28 mouse cellular contexts compared by ENCODE assay signal in the genomic region with DNA sequence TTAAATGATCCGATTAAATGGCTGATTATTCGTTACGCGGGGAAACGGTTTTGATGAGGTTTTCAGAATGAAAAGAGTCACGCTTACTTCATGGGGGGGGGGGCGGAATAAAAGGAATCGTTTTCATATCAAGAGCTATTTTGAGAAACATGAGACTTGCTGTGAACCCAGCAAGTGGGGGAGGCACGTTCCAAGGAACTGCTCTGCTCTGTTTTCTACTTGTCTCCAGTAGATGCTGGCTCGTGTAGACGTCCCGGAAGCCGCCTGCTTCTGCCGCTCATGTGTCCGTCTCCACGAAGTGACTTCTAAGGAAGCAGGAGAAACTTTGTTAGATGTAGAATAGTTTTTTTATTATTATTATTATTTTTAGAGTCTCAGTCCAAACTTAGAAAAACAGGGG. TPM values are rescaled to one million over a fixed set of nuclear protein-coding genes. Genes with fewer than 3 reads are reported as not detected.
DNase-seq lines count a peak whose midpoint lies in the region; ATAC-seq lines count a peak whose summit lies in the region.
"Had no signal": no experiment of that assay in that cellular context is flagged by ENCODE, and none has a peak within 500 bp of the region (broad histone marks: within the 10 kb centered on the region; RNA-seq: fewer than 3 reads in every experiment).

No protein-coding gene starts in this region.

- H3K4me1 ChIP-seq in embryonic facial prominence, embryonic 14.5 days (ENCODE audit: control insufficient read depth, insufficient read depth, low read length), result no peaks in the 10 kb centered on the region
- H3K4me1 ChIP-seq in embryonic facial prominence, embryonic 10.5 days, result no peaks in the 10 kb centered on the region
- H3K4me1 ChIP-seq: hindbrain, embryonic 12.5 days; limb, embryonic 10.5 days; liver, embryonic 12.5 days had no signal

- no peaks in the 10 kb centered on the region for H3K9me3 ChIP-seq in embryonic facial prominence, embryonic 14.5 days (ENCODE audit: control insufficient read depth, low read length)
- H3K9me3 ChIP-seq in embryonic facial prominence, embryonic 10.5 days, result no peaks in the 10 kb centered on the region
- H3K9me3 ChIP-seq: hindbrain, embryonic 12.5 days; limb, embryonic 10.5 days; liver, embryonic 12.5 days had no signal

- no peak overlapping the region for H3K4me2 ChIP-seq in embryonic facial prominence, embryonic 14.5 days (ENCODE audit: low read depth, low read length)
- H3K4me2 ChIP-seq: hindbrain, embryonic 12.5 days; liver, embryonic 12.5 days had no signal

- 77% methylated on average over 16 of the region's 16 CpGs for WGBS in embryonic facial prominence, embryonic 14.5 days
- 90% methylated on average over 16 of the region's 16 CpGs for WGBS in embryonic facial prominence, embryonic 10.5 days

- no peaks in the 10 kb centered on the region for H3K36me3 ChIP-seq in embryonic facial prominence, embryonic 14.5 days (ENCODE audit: control insufficient read depth, insufficient read depth, low read length)
- no peaks in the 10 kb centered on the region for H3K36me3 ChIP-seq in embryonic facial prominence, embryonic 10.5 days (replicated peaks)
- H3K36me3 ChIP-seq: G1E; hindbrain, embryonic 12.5 days; limb, embryonic 10.5 days; liver, embryonic 12.5 days had no signal

- H3K4me3 ChIP-seq in embryonic facial prominence, embryonic 14.5 days (ENCODE audit: low read depth, low read length), result no peak overlapping the region
- H3K4me3 ChIP-seq in embryonic facial prominence, embryonic 10.5 days, result no peak overlapping the region
- H3K4me3 ChIP-seq: hindbrain, embryonic 12.5 days; limb, embryonic 10.5 days; liver, embryonic 12.5 days had no signal

- ATAC-seq in embryonic facial prominence, embryonic 14.5 days (ENCODE audit: low read depth), result no peak
- peak; percentile 69; the same call in 1 of the 2 replicates for ATAC-seq in frontal cortex, adult (ENCODE audit: low TSS enrichment)
- ATAC-seq: inflammation-experienced regulatory T-cells, adult 6 months; liver, embryonic 12.5 days; midbrain, embryonic 16.5 days had no signal

- H3K9ac ChIP-seq in embryonic facial prominence, embryonic 14.5 days (ENCODE audit: low read depth, low read length), result no peak overlapping the region
- H3K9ac ChIP-seq: hindbrain, embryonic 12.5 days; liver, embryonic 12.5 days had no signal

- H3K27me3 ChIP-seq in embryonic facial prominence, embryonic 14.5 days (replicated peaks; ENCODE audit: control insufficient read depth, insufficient read depth, low read length), result no peaks in the 10 kb centered on the region
- H3K27me3 ChIP-seq in embryonic facial prominence, embryonic 10.5 days (replicated peaks; ENCODE audit: low read depth, poor library complexity, severe bottlenecking), result no peaks in the 10 kb centered on the region
- H3K27me3 ChIP-seq: hindbrain, embryonic 12.5 days; liver, embryonic 12.5 days had no signal

- intact Hi-C loops in left cerebral cortex, postnatal 10 days (cut with DNase I), result no loop called here
- intact Hi-C loops in left cerebral cortex, postnatal 4 days (cut with DNase I), result no loop called here

- H3K27ac ChIP-seq in embryonic facial prominence, embryonic 14.5 days (replicated peaks; ENCODE audit: low read depth, low read length), result no peak overlapping the region
- H3K27ac ChIP-seq in embryonic facial prominence, embryonic 10.5 days (replicated peaks), result no peak overlapping the region
- H3K27ac ChIP-seq: hindbrain, embryonic 12.5 days; limb, embryonic 10.5 days; liver, embryonic 12.5 days; stomach, postnatal 0 days had no signal

- peak; percentile 33 for DNase-seq in embryonic facial prominence, embryonic 14.5 days (ENCODE audit: low spot score)
- DNase-seq in embryonic facial prominence, embryonic 10.5 days (ENCODE audit: low spot score), result no peak
- DNase-seq in left cerebral cortex, postnatal 10 days (ENCODE audit: extremely low spot score in 1 of 2, low spot score in 2 of 2), result peak; percentile 11 to 26
- no peak for DNase-seq in left cerebral cortex, postnatal 4 days
- DNase-seq in R1 (ENCODE audit: low read depth, low spot score) (peak; percentile 11), liver (no peak)
- DNase-seq in urinary bladder, adult 18-20 months (ENCODE audit: low spot score in 2 of 2), result no peak
- DNase-seq: adrenal gland, postnatal 25 days; cerebellum, adult 18-20 months; embryo, embryonic 11 days; gastrocnemius, postnatal 36 days; kidney, adult 2 months; kidney, postnatal 10 days; lung, adult 2 months; lung, postnatal 36 days; thymus, postnatal 14 days had no signal

RNA-seq across cellular contexts. Expression of gene Ifng, which starts 40.9 kb away (rescaled TPM):
- polyA plus RNA-seq in embryonic facial prominence, embryonic 14.5 days (2014; fragmentation: Nextera tagmentation; extraction: Ambion mirVana), result not detected in 2 replicates
- not detected in 2 replicates for polyA plus RNA-seq in embryonic facial prominence, embryonic 10.5 days (2016; fragmentation: Nextera tagmentation; extraction: Ambion mirVana)
- not detected for total RNA-seq in left cerebral cortex, postnatal 10 days (2021)
- not detected for total RNA-seq in left cerebral cortex, postnatal 4 days (2021)
- total RNA-seq: adrenal gland, postnatal 25 days; G1E; gastrocnemius, postnatal 36 days; heart, adult 8-10 months; layer of hippocampus, adult 18-20 months had no signal
- polyA plus RNA-seq: forebrain, embryonic 11.5 days; G1E; heart, postnatal 0 days; hindbrain, embryonic 12.5 days; kidney, adult 2 months; limb, embryonic 10.5 days; liver, embryonic 12.5 days; lung, adult 2 months; midbrain, embryonic 16.5 days; stomach, postnatal 0 days had no signal

RNA-seq across cellular contexts. Expression of gene Gm9049, which starts 46.0 kb away (rescaled TPM):
- polyA plus RNA-seq in embryonic facial prominence, embryonic 14.5 days (2014; fragmentation: Nextera tagmentation; extraction: Ambion mirVana), result 0.10 TPM in 1 of 2 replicates, not detected in the other
- polyA plus RNA-seq in embryonic facial prominence, embryonic 10.5 days (2016; fragmentation: Nextera tagmentation; extraction: Ambion mirVana), result 0.13 TPM in 1 of 2 replicates, not detected in the other
- not detected for total RNA-seq in left cerebral cortex, postnatal 10 days (2021)
- not detected for total RNA-seq in left cerebral cortex, postnatal 4 days (2021)
- total RNA-seq: adrenal gland, postnatal 25 days; gastrocnemius, postnatal 36 days; heart, adult 8-10 months had no signal
- polyA plus RNA-seq: forebrain, embryonic 11.5 days; G1E; hindbrain, embryonic 12.5 days; inflammation-experienced regulatory T-cells, adult 6 months; kidney, adult 2 months; limb, embryonic 10.5 days; lung, adult 2 months; midbrain, embryonic 16.5 days had no signal

RNA-seq across cellular contexts. Expression of gene Gm9048, which starts 51.4 kb away (rescaled TPM):
- polyA plus RNA-seq in embryonic facial prominence, embryonic 14.5 days (2014; fragmentation: Nextera tagmentation; extraction: Ambion mirVana), result not detected in 2 replicates
- not detected in 2 replicates for polyA plus RNA-seq in embryonic facial prominence, embryonic 10.5 days (2016; fragmentation: Nextera tagmentation; extraction: Ambion mirVana)
- under 1 TPM in 1 of 2 experiments, not detected in 1; 0.18 TPM for total RNA-seq in left cerebral cortex, postnatal 10 days (2021)
- total RNA-seq in left cerebral cortex, postnatal 4 days (2021), result not detected
- total RNA-seq: adrenal gland, postnatal 25 days; G1E; gastrocnemius, postnatal 36 days; heart, adult 8-10 months; layer of hippocampus, adult 18-20 months had no signal
- polyA plus RNA-seq: forebrain, embryonic 11.5 days; G1E; heart, postnatal 0 days; hindbrain, embryonic 12.5 days; kidney, adult 2 months; limb, embryonic 10.5 days; liver, embryonic 12.5 days; lung, adult 2 months; midbrain, embryonic 16.5 days; stomach, postnatal 0 days had no signal

RNA-seq across cellular contexts. Expression of gene Gm9046, which starts 56.9 kb away (rescaled TPM):
- polyA plus RNA-seq in embryonic facial prominence, embryonic 14.5 days (2014; fragmentation: Nextera tagmentation; extraction: Ambion mirVana), result not detected in 2 replicates
- not detected in 2 replicates for polyA plus RNA-seq in embryonic facial prominence, embryonic 10.5 days (2016; fragmentation: Nextera tagmentation; extraction: Ambion mirVana)
- not detected for total RNA-seq in left cerebral cortex, postnatal 10 days (2021)
- not detected for total RNA-seq in left cerebral cortex, postnatal 4 days (2021)
- total RNA-seq: adrenal gland, postnatal 25 days; gastrocnemius, postnatal 36 days; heart, adult 8-10 months; layer of hippocampus, adult 18-20 months had no signal
- polyA plus RNA-seq: forebrain, embryonic 11.5 days; G1E; heart, postnatal 0 days; hindbrain, embryonic 12.5 days; inflammation-experienced regulatory T-cells, adult 6 months; kidney, adult 2 months; limb, embryonic 10.5 days; liver, embryonic 12.5 days; lung, adult 2 months; stomach, postnatal 0 days had no signal

Comparison
In these comparisons a context has a peak if more than half of its experiments do, and no peak if none do; other contexts are left out.
1. DNase-seq: peak in embryonic facial prominence, embryonic 14.5 days (single experiment), left cerebral cortex, postnatal 10 days (2 of 2) and R1 (single experiment); none in embryonic facial prominence, embryonic 10.5 days (single experiment), left cerebral cortex, postnatal 4 days (single experiment), liver (single experiment) and urinary bladder, adult 18-20 months (0 of 2).